Mouse (Mus musculus) embryonic facial prominence, embryonic 10.5 days (tissue): Measurements from ENCODE around the gene Pold1. TPM values are rescaled to one million over a fixed set of nuclear protein-coding genes. Genes with fewer than 3 reads are reported as not detected.

ENCODE experiments used
- DNase-seq: peaks from one replicate; pipeline ENCODE4 v3.0.0-alpha.2; 2017; ENCODE audit warnings: low spot score
- H3K27ac ChIP-seq: fragments of 300-500 bp; sonication (generic); replicated peaks from 2 replicates; pipeline ENCODE4 v1.5.1; 2016; ENCODE audit warnings: mild to moderate bottlenecking
- H3K27me3 ChIP-seq: fragments of 300-500 bp; sonication (generic); replicated peaks from 2 replicates; pipeline ENCODE4 v1.6.1; 2016; ENCODE audit warnings: low read depth, mild to moderate bottlenecking; ENCODE audit not compliant: poor library complexity, severe bottlenecking
- H3K36me3 ChIP-seq: fragments of 300-500 bp; sonication (generic); replicated peaks from 2 replicates; pipeline ENCODE4 v1.6.1; 2016; ENCODE audit warnings: mild to moderate bottlenecking, moderate library complexity
- H3K4me1 ChIP-seq: fragments of 300-500 bp; sonication (generic); 2 replicates; pipeline ENCODE4 v1.6.1; 2016
- H3K4me3 ChIP-seq: fragments of 300-500 bp; sonication (generic); 2 replicates; pipeline ENCODE4 v1.5.1; 2016; ENCODE audit warnings: mild to moderate bottlenecking, moderate library complexity
- H3K9me3 ChIP-seq: fragments of 300-500 bp; sonication (generic); 2 replicates; pipeline ENCODE4 v1.6.1; 2016; ENCODE audit warnings: mild to moderate bottlenecking
- WGBS: fragments of 180-500 bp; shearing (Covaris S2); methylation state at CpG from one replicate; pipeline ENCODE4 v1.1.7; 2016; 5-methylcytosine and 5-hydroxymethylcytosine counted together
- polyA plus RNA-seq: library from polyadenylated mRNA; unstranded; fragments of >200 nt; fragmentation: Nextera tagmentation; extraction: Ambion mirVana; gene quantifications from 2 replicates; pipeline ENCODE4 v1.2.1, GENCODE M21; 2016

Pold1 gene
- polyA plus RNA-seq, 1 experiment from 2014 or later: 164 TPM

DNA sequence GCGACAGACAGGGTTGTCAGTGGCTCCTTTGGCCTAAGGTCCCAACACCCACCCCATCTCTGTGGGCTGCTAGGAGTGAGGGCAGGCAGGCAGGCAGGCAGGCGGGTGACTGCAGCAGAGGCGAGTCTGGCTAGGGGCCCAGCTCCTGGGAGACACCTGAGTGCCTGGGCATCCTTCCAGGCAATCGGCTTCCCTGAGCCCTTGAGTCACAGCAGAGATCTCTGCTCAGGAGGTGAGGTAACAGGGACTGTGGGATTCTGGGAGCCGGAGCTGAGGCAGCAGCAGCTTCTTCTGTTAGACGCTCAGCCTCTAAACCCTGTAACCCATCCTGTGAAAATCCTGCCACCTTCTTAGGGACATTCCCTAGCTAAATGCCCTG, 12.1 kb downstream of the Pold1 start:
- H3K27ac ChIP-seq: no peak overlapping the region
- no peak for DNase-seq
- WGBS: 90% methylated on average over 6 of the region's 6 CpGs
- peaks cover 97% of the 10 kb centered on the region for H3K36me3 ChIP-seq
- H3K4me3 ChIP-seq: no peak overlapping the region
- H3K27me3 ChIP-seq: no peaks in the 10 kb centered on the region
- no peaks in the 10 kb centered on the region for H3K9me3 ChIP-seq
- no peaks in the 10 kb centered on the region; the same call in 1 of the 2 replicates for H3K4me1 ChIP-seq

DNA sequence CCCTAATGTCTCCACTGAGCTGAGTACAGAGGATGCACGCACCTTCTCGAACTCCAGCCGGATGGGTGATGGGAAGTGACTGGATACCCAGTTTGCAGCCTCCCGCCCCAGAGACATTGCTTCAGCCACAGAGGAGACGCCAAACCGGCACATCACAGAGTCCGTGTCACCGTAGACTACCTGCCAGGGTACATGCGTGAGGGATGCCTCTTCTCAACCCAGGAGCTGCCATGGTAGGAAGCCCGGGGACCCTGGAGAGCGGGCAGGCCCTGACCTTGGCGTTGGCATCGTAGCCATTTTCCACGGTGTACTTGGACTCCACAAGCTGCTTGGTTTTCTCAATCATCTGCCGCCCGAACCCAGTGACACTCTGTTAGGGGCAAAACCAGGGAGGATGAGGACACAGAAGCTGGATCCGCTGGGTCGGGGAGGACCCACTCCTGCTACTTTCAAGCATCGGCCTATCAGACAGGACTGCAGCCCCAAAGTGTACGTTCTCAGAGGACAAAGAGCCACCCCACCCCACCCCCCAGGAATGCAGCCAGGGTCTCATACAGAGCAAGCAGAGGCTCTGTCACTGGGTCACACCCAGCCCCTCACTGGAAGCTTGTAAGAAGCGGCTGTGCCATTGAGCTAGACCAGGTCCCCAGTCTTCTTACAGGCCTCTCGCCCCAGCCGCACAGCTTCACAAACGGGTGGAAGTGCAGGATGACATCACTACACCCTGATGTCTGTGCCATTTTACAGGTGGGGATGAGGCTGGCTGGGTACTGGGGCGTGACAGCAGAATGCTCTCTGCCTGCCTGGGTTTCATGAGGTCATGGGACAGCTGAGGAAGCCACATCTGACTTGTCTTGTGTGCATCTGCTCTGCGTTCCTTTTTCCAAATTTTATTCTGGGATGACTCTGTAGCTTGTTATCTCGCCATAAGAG, 12.7 kb downstream of the Pold1 start:
- no peak for DNase-seq
- Histone ChIP-seq H3K27me3 (no peaks in the 10 kb centered on the region), H3K4me3 (no peak overlapping the region), H3K36me3 (peaks cover 90% of the 10 kb centered on the region), H3K9me3 (no peaks in the 10 kb centered on the region), H3K27ac (no peak overlapping the region), H3K4me1 (no peaks in the 10 kb centered on the region; the same call in 1 of the 2 replicates)
- 94% methylated on average over 27 of the region's 27 CpGs for WGBS

- Histone ChIP-seq H3K27me3 (peaks cover 1% of the 10 kb centered on the region; the same call in 1 of the 2 replicates), H3K27ac (no peak overlapping the region), H3K9me3 (no peaks in the 10 kb centered on the region), H3K4me1 (no peaks in the 10 kb centered on the region; the same call in 1 of the 2 replicates), H3K4me3 (no peak overlapping the region), H3K36me3 (peaks cover 79% of the 10 kb centered on the region)
- WGBS: 87% methylated on average over 19 of the region's 19 CpGs
- no peak for DNase-seq
Measured at GRCm38 (mm10) chr7:44534656-44535441, 13.8 kb downstream of the Pold1 start.

DNA sequence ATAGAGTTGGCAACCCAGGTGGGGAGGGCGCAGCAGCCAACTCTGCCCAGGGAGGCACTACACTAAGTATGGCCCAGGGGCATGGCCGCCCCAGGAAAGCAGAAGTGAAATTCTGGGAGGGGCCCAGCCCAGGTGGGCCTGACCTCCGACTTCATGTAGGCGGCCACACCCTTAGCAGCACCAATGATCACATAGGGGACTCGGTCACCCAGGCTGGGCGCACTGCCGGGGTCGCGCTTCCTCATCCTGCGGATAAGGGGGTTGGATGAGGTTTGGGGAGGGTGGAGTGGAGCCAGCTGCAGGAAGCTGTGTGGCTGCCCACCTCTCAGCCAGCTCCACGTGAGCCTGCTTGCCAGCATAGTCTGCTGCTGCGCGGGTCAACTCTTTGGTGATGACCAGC, 14.4 kb downstream of the Pold1 start:
- peaks cover 7% of the 10 kb centered on the region for H3K27me3 ChIP-seq
- H3K9me3 ChIP-seq: no peaks in the 10 kb centered on the region
- H3K27ac ChIP-seq: no peak overlapping the region
- 87% methylated on average over 13 of the region's 13 CpGs for WGBS
- H3K36me3 ChIP-seq: peaks cover 73% of the 10 kb centered on the region
- H3K4me3 ChIP-seq: no peak overlapping the region
- H3K4me1 ChIP-seq: no peaks in the 10 kb centered on the region; the same call in 1 of the 2 replicates
- no peak for DNase-seq

DNA sequence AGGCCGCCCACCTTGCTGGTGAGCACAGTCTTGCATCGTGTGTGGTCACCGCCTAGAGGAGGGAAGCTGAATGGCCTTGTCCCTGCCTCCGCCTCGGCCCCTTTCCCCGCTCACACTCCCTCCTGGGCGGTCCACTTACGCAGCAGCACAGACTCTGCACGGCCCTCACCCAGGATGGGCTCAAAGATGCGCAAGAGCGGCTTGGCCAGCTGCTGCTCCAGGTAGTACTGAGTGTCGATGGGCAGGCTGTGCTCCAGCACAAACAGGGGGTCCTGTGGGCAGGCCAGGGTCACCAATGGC, 15.0 kb downstream of the Pold1 start:
- H3K4me3 ChIP-seq: no peak overlapping the region
- no peaks in the 10 kb centered on the region for H3K9me3 ChIP-seq
- no peak for DNase-seq
- no peak overlapping the region for H3K27ac ChIP-seq
- no peaks in the 10 kb centered on the region; the same call in 1 of the 2 replicates for H3K4me1 ChIP-seq
- WGBS: 73% methylated on average over 12 of the region's 12 CpGs
- H3K27me3 ChIP-seq: peaks cover 13% of the 10 kb centered on the region
- peaks cover 68% of the 10 kb centered on the region for H3K36me3 ChIP-seq

DNA sequence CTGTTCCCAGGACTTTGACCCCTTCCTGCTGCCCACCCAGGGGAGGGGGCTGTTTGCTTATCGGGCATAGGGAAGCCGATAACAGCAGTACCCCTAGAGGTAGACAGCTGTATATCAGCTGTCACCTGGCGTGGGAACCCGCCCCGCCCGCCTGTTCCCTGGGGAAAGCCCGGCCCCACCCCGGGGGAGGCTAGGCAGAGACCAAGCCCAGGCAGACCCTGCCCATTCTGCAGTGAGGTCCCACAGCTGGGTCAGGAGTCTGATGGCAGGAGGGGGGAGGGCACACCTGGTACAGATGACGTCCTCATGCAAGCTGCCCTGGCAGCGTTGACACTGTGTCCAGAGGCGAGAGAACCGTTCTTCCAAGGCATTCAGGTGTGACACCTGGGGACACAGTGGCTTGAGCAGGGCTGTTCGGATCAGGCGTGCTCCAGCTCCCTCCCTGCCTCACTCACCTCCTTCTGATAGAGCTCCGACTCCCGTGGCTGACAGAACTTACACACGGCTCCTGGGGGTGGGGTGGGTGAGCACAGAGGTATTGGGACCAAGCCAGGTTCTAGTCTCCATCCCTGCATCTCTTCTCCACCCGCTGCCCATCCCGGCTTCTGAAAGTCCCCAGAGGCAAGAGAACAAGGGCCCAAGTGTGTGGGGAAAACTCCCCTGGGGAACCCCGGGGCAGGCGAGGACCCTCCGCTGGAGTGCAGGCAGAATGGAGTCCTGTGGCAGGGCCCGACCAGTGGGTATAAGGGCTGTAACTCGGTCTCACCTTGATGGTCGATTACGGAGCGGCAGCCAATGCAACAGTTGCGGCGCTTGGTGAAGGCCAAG, 15.5 kb downstream of the Pold1 start:
- H3K27ac ChIP-seq: no peak overlapping the region
- peaks cover 62% of the 10 kb centered on the region for H3K36me3 ChIP-seq
- H3K4me1 ChIP-seq: peaks cover 2% of the 10 kb centered on the region
- H3K27me3 ChIP-seq: peaks cover 18% of the 10 kb centered on the region
- no peak overlapping the region for H3K4me3 ChIP-seq
- 88% methylated on average over 29 of the region's 29 CpGs for WGBS
- DNase-seq: no peak
- H3K9me3 ChIP-seq: no peaks in the 10 kb centered on the region

DNA sequence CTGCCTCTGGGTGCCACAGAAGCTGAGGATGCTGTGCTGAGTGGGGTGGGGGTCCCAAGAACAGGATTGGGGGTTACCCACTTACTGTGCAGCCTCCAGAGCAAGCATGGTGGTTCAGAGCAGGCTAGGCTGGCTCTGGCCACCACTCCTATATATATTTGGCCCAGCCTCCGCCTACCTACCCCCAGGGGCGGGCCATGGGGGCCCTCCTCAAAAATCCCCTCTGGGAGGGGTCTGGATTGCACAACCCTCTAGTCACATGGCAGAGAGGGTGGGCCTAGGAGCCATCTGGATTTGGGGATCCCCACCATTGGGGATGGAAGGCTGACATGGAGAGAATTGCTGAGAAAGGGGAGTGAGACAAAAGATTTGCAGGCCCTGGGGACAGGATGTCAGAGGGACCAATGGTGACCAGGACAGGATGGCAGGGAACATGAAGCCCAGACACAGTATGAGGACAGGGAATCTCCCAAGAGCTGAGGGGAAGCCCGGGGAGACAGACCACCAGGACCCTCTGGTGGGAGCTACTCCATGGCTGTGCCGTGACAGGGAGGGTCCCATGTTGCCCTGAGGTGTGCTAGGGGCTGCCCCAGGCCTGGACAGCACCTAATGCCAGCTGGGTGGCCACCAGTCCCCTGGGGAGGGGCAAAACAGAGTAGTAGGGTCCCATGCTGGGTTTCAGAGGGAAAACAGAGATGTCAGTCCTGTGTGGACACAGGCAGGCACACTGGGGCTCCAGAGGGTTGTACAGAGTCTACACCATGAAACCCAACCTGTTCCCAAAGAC, 16.5 kb downstream of the Pold1 start, which contains the start of gene Spib:
Spib (minus strand) TSS at position 126 of the 787 bp plus-strand sequence.
- no peak within 1 kb of the TSS for H3K27ac ChIP-seq
- no peak for DNase-seq
- 81% methylated on average over 4 of the region's 4 CpGs for WGBS

GRCm38 (mm10) chr7:44531207-44531606, 17.4 kb downstream of the Pold1 start:
- Histone ChIP-seq H3K36me3 (peaks cover 43% of the 10 kb centered on the region), H3K4me3 (no peak overlapping the region), H3K27me3 (peaks cover 37% of the 10 kb centered on the region), H3K9me3 (no peaks in the 10 kb centered on the region), H3K4me1 (peaks cover 8% of the 10 kb centered on the region), H3K27ac (no peak overlapping the region)
- WGBS: 62% methylated on average over 5 of the region's 5 CpGs
- no peak for DNase-seq

More for the DNA sequence above, 16.5 kb downstream of the Pold1 start, which contains the start of gene Spib:
- H3K4me1 ChIP-seq: peaks cover 8% of the 10 kb centered on the region
- H3K27me3 ChIP-seq: peaks cover 28% of the 10 kb centered on the region
- peaks cover 52% of the 10 kb centered on the region for H3K36me3 ChIP-seq
- H3K4me3 ChIP-seq: no peak within 1 kb of the TSS
- no peaks in the 10 kb centered on the region for H3K9me3 ChIP-seq

DNA sequence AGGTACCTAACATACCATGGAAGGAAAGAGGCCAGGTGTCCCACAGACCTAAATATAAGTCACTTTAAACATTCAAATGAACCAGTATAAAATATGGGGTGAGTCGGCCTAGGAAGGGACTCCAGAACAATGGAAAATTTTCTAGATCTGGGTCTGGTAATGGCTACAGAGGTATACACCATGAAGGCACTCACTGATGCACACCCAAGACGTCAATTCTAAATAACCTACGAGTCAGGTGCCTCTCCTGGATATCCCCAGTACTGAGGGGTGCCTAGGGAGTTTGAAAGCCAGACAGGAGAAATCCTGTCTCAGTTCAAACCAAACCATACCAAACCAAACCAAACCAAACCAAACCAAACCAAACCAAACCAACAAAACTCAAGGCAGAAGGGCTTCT, 18.1 kb downstream of the Pold1 start:
- 85% methylated on average over 3 of the region's 3 CpGs for WGBS
- Histone ChIP-seq H3K36me3 (peaks cover 36% of the 10 kb centered on the region), H3K27me3 (peaks cover 44% of the 10 kb centered on the region), H3K9me3 (no peaks in the 10 kb centered on the region), H3K4me1 (peaks cover 10% of the 10 kb centered on the region), H3K27ac (no peak overlapping the region), H3K4me3 (no peak overlapping the region)
- no peak for DNase-seq

- peaks cover 54% of the 10 kb centered on the region for H3K27me3 ChIP-seq
- WGBS: 51% methylated on average over 5 of the region's 5 CpGs
- no peak for DNase-seq
- no peak overlapping the region for H3K27ac ChIP-seq
- no peaks in the 10 kb centered on the region for H3K9me3 ChIP-seq
- peaks cover 20% of the 10 kb centered on the region for H3K4me1 ChIP-seq
- H3K4me3 ChIP-seq: no peak overlapping the region
- H3K36me3 ChIP-seq: peaks cover 26% of the 10 kb centered on the region
Measured at GRCm38 (mm10) chr7:44529518-44529917, 19.1 kb downstream of the Pold1 start.

DNA sequence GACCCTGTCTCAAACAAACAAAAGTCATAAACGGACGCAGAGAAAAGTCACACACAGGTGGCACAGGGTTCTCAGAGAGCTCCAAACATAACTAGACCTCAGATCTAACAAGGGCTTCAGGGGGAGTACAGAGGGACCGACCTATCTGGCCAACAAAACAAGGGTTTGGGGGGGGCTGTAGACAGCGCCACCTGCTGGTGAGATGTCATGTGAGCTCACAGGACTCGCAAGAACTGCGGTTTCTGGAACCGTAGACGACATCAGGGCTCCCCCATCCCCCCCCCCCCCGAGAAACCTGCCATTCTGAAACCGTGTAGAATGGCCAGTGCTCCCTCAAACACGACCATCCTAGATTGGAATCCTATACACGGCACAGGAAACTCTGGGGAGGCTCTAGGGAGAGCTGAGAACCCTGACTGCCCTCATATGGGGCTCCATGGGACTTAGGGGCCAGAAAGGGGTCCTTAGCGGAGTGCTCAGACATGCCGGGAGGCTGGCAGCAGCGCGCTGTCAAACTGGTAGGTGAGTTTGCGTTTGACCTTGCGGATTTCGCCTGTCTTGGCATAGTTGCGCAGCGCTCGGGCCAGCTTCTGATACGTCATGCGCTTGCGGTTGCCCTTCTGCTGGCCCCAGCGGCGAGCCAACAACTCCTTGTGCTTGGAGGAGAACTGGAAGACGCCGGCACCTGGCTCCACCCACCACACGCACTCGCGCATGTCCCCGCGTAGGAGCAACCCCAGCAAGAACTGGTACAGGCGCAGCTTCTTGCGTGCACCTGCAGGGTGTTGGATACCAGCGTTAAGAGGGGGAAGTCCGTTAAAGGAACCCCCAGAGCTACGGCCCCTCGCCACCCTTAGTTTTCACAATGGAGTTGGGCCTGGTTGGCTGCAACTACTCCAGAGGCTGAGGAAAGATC, 20.9 kb downstream of the Pold1 start:
- Histone ChIP-seq H3K27ac (no peak overlapping the region), H3K9me3 (no peaks in the 10 kb centered on the region), H3K4me3 (peak overlapping the region; percentile 52), H3K36me3 (peaks cover 8% of the 10 kb centered on the region), H3K4me1 (peaks cover 23% of the 10 kb centered on the region), H3K27me3 (peaks cover 72% of the 10 kb centered on the region)
- WGBS: 6% methylated on average over 40 of the region's 40 CpGs
- DNase-seq: peak; percentile 78
